Mouse (Mus musculus): ENCODE results near the gene Mcam. TPM values are rescaled to one million over a fixed set of nuclear protein-coding genes. Genes with fewer than 3 reads are reported as not detected.

The Mcam gene
- total RNA-seq, 2 experiments from 2014 or later, result 24.2 to 31.2 TPM

DNA sequence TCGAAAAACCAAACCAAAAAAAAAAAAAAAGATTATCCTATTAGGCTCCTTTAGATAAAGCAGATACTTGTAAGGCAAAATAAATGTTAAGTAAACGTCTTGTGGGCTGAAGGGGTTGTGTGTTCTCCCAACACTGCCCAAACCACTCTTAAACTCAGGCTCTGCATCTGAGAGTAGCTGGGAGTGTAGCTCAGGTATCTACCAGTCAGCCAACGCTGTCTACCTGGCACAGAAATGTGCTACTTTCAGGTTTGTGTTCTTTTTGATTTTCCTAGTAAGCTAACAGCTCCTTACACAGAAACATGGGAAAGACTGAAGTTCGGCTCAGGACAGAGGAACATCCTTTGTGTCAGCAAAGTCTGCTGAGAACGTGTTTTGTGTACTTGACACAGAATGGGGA lies 2.1 kb upstream of the Mcam start:
- DNase-seq, result no peak
- intact Hi-C loops (cut with DNase I), result loop anchor here (5.0 to 10.0 kb wide), 2 partner anchors 40 to 103 kb away; partner anchors contain the start of gene Cbl

DNA sequence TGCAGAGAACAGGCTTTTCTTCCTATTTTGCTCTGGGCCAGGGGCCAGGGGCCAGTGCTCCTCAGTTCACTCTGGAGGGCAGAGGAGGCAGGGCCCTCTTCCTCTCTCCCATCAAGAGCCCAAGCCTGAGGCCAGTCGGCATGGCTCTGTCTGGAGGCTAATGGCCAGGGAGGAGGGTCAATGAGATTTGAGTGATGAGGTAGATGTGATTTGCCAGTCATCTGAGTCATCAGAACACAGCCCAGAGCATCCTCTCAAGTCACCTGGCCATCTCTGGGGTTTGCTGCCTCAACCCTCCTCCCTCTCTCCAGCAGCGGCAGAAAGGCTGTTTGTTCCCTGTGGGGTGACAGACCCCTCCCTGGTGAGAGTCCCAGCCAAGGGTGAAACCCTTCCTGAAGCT lies 982 bp upstream of the Mcam start:
- intact Hi-C loops (cut with DNase I), result loop anchor here (5.0 to 10.0 kb wide), 2 partner anchors 39 to 102 kb away; partner anchors contain the start of gene Cbl
- DNase-seq, result no peak

DNA sequence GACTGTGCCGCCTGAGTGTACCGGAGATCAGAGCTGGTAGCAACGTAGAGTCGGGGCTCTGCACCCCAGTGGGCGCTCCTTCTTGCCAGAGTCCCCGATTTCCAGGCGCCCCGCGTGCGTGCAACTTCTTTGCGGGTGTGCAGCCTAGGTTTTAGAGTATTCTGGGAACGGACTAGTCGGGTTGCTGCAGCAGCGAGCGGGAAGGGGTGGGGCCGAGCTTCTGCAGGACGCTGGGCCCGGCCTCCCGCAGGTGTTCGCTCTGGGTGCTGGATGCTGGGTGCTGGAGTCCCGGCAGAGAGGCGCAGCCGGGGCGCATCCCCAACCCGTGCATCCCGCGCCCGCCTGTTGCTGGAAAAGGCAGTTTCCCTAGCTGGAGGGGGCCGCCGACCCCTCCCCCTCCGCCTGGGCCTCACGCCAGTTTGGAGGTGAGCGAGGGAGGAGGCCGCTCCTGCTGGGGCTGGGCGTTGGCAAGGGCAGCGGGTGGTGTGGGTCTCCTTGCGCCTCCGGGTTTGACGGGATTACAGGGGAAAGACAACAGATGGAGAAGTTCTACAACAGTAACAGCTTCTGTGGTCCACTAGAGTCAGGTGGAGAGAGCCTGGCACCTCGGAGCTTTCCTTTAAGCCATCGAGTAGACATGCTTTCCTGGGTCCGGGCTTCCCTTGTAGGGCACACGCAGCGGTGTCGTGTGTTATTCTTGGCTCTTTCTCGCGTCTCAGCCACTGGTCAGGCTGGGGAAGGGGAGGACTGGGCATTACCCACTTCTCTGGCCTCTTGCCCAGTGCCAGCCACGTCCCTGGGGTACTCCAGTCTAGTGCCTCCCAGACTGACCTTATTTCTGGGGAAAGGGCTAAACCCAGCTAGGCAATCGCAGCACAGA lies 822 bp downstream of the Mcam start:
- intact Hi-C loops (cut with DNase I), result loop anchor here (5.0 to 10.0 kb wide), 2 partner anchors 37 to 100 kb away; partner anchors contain the start of gene Cbl

DNA sequence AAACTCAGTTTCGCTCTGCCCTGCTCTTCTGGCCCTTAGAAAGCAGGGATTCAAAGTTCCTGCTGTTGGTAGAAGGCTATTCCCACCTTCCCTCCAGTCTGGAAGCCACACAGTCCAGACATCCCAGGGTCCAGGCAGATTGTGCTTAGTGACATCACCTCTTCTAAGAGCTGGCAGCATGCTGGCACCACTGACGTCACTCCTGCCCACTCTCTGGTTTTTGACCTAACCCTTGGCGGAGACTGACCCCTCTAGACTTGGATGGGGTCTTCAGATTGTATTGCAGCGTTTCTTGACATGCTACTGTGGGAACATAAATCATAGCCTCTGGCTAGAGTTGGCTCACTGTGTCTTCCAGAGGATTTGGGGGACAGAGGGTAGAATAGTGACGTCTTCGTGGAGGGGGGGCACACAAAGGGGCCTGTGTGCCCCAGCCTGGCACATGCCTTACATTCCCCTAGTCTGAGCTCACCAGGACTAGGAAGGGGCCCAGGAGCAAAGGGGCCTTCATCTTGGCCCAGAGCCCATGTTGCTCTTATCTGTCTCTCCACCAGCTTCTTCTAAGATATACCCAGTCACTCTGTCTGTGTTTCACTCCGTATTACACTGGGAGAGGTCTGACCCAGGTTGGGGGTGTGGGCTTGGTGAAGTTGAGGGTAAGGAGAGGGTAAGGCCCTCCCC lies 1.6 kb downstream of the Mcam start:
- no peak for DNase-seq
- intact Hi-C loops (cut with DNase I), result loop anchor here (10.0 kb wide), 1 partner anchor 99 kb away; the partner anchor contains the start of gene Cbl

More for the DNA sequence above, 822 bp downstream of the Mcam start:
- DNase-seq, result peak in 1 of 2 experiments; percentile 50

DNA sequence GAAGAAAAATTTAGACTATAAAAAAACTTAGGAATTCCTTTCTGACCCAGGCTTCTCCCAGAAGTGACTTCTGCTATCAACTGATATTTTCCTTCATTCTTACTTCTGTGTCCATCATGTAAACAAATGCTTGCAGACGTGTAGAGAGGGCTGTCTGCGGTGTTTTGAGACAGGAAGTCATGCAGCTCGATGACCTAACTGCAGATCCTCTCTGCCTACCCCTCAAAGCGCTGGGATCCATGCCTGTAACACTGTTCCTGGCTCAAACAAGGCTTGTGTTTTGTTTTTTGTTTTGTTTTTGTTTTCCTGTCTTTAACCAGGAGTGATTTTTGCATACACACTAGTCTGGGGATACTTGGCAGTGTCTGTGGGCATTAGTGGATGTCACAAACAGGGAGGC lies 3.6 kb downstream of the Mcam start:
- intact Hi-C loops (cut with DNase I), result loop anchor here (10.0 kb wide), 1 partner anchor 97 kb away; the partner anchor contains the start of gene Cbl

DNA sequence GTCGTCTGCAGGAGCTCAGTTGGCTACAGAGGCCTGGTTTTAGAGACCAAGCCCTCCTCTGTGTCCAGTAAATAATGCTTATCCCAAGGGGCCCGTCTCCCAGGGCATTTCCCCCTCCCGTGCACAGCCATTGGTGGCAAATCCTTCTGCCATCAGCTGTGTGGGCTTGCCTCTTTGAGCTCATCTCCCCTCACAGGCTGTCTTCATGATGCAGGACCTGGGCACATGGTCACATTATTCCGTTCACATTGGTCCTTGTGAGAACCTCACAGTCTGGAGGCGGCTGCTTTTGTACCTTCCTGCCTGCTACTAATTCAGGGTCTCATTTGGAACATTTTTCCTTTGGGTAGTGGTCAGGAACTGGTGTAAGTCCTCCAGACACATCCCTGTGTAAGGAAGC lies 7.7 kb downstream of the Mcam start:
- DNase-seq, result no peak
- intact Hi-C loops (cut with DNase I), result no loop called here

More for the DNA sequence above, 3.6 kb downstream of the Mcam start:
- DNase-seq, result no peak

DNA sequence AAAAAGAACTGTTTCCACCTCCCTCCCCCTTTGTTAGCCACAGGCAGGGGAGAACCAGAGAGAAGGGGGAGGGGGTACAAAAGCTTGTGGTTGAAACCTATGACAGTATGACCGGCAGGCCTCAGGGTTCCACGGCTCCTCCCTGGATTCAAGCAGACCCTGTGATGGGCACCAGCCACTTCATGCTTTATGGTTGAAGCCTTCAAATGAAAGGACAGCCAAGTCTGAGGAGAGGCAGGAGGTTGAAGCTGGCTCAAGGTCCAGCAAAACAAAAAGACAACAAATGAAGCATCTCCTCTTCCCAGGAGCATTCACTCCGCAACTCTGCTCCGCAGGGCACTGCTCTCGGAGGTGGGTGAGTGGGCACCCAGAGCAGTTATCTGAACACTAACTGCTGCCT lies 9.2 kb downstream of the Mcam start:
- intact Hi-C loops (cut with DNase I), result no loop called here
- no peak for DNase-seq

DNA sequence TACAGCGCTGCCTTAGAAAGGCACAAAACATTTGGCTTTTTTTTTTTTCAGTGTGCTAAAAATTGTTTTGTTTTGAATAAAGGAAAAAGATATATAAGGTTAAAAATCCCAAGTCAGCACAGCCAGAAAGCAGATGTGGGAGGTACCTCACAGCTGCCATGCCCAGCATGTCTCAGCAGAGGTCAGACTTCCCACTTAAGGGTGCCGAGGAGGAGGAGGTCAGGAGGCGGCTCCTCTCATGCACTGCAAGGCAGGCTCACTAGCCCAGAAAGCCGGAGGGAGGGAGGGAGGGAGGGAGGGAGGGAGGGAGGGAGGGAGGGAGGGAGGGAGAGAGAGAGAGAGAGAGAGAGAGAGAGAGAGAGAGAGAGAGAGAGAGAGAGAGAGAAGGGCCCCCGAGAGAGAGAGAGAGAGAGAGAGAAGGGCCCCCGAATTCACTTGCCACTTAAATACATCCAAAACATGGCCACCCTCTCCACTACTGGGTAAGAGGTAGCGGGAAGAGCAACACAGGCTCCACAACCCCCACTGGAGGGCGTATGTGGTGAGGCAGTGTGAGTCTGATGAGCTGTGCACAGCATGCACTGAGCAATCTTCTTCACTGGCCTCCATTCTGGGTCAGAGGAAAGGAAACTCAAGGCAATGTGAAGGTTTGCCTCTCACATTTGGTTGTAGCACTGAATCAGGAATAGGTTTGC lies 9.9 kb downstream of the Mcam start:
- intact Hi-C loops (cut with DNase I), result no loop called here
- no peak for DNase-seq

DNA sequence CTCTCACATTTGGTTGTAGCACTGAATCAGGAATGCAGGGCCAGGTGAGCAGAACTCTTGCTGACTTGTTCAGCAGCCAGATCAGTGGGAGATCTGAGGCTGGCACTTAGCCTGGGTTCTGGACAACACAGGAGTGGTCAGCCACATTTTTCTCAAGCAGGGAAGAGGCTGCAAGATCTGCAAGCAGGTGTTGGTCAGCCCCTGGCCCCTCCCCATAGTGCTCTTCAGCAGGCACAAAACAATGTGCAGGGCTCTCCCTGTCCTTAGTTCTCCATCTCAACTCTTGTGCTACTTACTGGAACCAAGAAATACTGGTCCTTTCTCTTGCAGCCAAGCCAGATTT lies 10.4 kb downstream of the Mcam start:
- no peak for DNase-seq
- intact Hi-C loops (cut with DNase I), result no loop called here

DNA sequence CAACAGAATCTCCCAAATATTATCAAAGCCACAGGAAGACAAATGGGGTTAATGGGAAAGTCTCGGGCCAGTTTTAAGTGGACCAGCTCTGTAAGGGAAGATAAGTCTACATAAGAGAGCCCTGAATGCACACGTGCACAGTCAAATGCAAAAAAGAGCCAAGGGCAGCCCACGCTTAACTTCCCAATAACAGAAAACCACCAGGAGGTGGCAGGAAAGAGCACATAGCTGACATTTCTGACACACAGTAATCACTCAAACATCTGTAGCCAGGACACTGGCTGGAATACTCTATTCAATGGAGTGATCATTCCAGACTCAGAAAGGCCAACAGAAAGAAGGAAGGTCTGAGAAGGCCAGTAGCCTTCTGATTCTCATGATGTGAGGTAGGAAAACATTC lies 13.0 kb downstream of the Mcam start:
- no peak for DNase-seq
- intact Hi-C loops (cut with DNase I), result no loop called here

DNA sequence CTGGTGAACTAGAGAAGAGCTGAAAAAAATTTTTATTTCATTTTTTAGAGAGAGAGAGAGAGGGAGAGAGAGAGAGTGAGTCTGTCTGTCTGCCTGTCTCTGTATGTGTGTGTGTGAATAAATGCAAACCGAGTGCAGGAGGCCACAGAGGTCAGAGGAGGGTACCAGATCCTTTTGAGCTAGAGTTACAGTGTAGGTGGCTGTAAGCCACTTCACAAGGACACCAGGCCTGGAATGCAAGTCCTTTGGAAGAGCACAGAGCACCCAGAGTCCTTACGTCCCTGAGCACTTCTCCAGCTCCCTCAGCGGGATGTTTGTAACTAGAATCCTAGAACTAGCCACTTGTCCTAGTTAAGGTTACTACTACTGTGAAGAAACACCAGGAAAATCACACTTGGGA lies 25.6 kb downstream of the Mcam start:
- intact Hi-C loops (cut with DNase I), result no loop called here
- no peak for DNase-seq

DNA sequence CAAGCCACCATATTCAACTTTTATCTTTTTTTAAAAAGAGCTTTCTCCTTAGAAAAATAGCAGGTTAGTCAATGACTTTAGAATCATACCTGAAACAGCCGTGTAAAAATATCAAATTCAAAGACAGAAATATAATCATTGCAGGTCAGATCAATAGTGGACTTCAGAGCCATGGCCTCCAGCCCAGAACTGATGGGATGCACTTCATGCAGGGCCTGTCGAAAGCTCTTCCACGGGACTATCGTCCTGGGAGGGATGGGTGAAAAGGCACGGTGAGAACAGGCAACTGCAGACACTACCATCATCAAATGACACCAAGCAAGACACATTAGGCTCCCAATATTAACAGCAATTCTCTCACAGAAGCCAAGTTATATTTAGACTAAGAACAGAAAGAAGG lies 34.7 kb downstream of the Mcam start:
- intact Hi-C loops (cut with DNase I), result no loop called here
- DNase-seq, result no peak

DNA sequence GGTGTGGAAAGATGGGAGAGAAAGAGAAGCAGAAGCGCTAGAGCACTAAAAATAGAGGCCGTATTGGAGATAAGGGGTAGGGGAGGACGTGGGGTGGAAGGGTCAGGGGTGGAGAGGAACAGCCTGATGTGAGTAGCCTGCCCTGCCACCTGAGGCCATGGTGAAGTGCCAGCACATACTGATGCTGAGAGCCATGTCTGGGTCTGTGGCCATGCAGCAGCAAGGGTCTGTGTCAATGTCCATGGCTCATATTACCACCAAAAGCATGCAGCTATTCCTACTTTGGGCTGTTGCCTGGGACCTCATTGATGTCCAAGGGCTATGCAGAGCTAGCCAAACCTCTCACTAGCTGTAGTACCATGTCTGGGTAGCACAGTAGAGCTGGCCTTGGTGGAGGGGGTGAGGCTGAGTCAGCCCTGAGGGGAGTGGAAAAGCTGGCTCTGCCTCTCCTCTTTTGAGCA lies 36.5 kb downstream of the Mcam start:
- intact Hi-C loops (cut with DNase I), result loop anchor here (5.0 kb wide), 1 partner anchor 38 kb away; the partner anchor contains the start of gene Mcam
- DNase-seq, result peak; percentile 11 to 21

DNA sequence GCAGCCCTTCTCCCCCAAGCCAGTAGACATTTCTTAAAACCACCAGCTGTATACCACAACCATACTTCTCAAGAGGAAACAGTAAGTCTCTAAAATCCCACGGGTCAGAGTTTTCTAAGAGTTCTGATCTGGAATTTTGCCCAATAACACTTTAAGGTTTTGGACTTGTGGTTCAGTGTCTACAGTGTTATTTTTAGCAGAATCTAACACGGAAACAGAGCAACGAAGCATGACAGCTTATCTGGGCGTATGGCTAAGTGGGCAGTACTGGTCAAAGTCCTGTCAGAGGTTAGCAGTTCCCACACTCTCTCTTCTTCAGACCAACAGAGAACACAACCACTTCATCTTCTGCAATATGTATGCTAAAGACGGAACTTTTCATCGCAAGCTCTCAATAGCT lies 41.3 kb downstream of the Mcam start:
- DNase-seq, result no peak
- intact Hi-C loops (cut with DNase I), result no loop called here

DNA sequence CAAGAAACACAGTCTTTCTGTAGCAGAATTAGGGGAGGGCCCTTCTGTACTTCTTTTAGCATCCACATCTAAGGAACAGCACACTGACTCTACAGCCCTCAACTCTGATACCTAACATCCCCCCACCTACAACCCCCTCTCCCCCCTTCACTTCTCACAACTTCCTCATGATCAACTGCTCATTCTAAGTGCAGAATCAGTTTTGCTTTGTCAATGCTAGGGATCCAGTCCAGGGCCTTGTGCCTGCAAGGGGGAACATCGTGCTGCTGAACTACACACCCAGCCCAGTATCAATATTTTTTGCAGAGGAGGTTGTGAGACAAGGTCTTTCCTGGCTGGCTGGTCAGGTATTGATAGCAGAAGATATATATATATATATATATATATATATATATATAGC lies 41.7 kb downstream of the Mcam start:
- DNase-seq, result no peak
- intact Hi-C loops (cut with DNase I), result no loop called here

DNA sequence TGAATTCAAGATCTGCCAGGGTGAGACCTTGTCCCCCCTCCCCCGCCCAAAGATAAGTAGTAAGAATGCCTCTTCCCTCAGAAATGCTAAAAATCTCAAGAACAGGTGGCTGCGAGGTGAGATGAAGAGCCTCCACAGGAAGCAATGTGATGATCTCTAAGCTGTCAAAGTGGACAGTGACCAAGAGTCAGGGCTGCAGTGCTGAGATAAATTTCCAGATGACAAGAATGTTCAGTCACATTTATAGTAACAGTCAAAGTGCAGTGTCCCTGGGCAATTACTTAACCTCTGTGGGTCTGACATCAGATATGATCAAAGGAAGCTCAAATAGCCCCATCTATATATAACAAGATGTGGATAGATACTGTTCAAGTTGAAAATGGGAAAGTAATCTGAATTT lies 43.1 kb downstream of the Mcam start:
- intact Hi-C loops (cut with DNase I), result no loop called here
- no peak for DNase-seq

DNA sequence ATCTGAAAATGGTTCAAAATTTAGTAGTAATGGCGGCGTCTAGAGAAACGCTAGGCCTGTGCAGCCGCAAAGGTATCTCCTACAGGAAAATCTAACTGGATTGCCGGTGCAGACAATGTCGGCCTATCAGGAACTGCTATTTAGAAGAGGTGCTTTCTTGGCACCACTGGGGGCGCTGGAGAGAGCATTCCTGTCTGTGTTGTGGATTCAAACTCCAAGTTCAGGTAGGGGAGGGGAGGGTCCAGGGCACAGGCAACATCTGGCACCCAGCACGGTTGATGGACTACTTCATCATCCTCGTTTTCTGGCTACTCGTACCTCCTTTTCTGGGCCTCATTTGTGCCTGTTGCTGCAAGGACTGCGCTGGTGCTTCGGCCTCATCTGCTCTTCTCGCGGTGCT lies 44.1 kb downstream of the Mcam start:
- intact Hi-C loops (cut with DNase I), result no loop called here
- DNase-seq, result no peak

DNA sequence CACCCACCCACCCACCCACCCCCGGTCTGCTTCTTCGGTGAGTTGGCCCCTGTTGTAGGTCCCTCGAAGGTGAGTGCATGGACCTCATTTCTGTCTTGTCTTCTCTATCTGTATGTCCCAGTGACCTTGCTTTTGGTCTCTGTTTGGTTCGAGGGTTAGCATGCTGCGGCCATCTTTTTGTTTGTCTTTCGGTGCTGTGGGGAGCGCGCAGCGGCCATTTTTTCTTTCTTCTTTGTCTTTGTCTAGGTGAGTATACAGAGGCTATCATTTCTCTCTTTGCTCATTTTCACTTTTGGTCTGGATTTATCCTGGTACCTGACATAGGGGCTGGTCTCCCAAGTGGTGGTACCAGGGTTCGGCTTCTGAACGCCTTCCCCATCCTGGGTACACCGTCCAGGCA lies 44.5 kb downstream of the Mcam start:
- DNase-seq, result no peak
- intact Hi-C loops (cut with DNase I), result no loop called here

DNA sequence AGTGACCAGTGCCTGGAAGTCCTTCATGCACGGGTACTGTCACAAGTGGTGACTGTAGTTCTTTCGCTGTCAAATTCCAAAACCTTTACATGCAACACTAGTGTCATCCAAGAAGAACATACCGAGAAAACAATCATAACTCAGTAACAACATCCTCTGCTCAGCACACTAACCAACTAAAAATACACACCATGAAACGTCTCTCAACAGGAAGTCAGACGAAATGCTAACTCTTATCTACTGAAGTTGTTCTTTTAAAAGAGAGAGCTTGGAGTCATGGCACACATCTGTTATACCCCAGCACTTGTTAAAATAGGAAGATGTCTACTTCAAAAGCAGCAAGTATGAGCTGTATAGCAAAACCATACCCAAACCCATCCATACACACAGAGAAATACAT lies 47.3 kb downstream of the Mcam start:
- intact Hi-C loops (cut with DNase I), result no loop called here
- no peak for DNase-seq

DNA sequence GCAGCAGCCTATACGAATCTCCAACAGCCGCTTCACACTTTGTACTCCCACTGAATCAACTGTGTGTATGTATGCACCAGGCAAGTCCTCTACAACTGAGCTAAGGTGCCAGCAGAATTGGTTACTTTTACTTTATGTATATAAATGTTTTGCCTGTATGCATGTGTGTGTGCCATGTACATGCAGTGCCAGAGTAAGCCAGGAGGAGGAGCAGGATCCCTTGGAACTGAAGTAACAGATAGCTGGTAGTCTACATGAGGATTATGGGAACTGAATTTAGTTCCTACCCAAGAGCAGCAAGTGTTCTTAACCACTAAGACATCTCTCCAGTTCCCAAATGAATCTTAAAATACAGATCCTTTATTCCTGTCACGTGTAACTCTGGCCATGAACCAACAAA lies 48.0 kb downstream of the Mcam start:
- DNase-seq, result no peak
- intact Hi-C loops (cut with DNase I), result no loop called here

DNA sequence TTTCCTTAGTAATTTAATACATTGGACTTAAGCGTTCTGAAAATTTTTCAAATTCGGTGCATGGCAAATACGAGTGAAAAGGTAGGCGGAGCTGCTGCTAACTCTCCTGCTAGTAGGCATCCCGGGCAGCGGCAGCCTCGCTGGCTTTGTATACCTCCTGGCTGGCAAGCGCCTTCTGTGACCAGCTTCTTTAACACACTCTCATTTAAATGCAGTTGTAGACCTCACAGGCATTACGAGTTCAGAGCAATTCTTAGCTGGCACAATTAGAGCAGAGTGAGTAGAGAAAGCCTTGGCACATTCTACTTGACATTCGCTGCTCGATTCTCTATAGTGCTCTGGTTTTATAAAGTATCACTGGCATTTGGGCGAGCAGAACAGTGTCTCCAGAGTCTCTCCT lies 54.0 kb downstream of the Mcam start:
- no peak for DNase-seq
- intact Hi-C loops (cut with DNase I), result no loop called here

All from gastrocnemius, postnatal 36 days (tissue).